Mouse (Mus musculus): ENCODE measurements at regions not wholly inside any gene's neighbourhood (a gene's known extent, or its start where the extent isn't known, plus 50 kb on each side); places are given as distances from the start of the nearest gene placed in this dataset.

DNA sequence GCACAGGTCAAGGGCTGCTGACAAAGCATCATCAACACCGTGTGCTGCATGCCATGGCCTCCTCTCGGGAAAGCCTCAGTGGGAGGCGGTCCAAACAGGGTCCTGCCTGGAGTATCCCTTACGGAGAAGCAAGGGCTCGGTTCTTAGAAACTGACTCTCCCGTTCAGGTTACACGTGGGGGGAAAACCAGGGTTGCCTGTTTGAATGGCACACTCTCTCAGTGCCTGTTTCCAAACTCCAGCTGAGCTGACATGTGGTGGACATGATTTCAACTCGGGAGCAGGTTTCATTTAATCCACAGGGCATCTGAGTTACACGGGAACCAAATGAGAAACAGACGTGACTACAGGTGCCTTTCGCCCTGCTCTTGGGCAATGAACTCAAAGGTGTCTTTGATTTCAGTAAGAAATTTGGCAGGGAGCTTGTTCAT is 382.6 kb upstream of the Slc30a5 start:
- TF ChIP-seq IRF4 (IDR thresholded peaks at IDR 0.05; ENCODE audit: low read depth, low read length) (no peak), CTCF (conservative IDR thresholded peaks at IDR 0.05 in 1 of 2, IDR thresholded peaks at IDR 0.05 in 1 of 2; ENCODE audit: low read depth in 2 of 2, low read length in 2 of 2) (no peak), E2F4 (IDR thresholded peaks at IDR 0.05; ENCODE audit: insufficient replicate concordance, low read depth, low read length) (no peak), CHD1 (IDR thresholded peaks at IDR 0.05; ENCODE audit: low read depth, low read length) (no peak), CHD2 (IDR thresholded peaks at IDR 0.05; ENCODE audit: low read length) (no peak), PAX5 (IDR thresholded peaks at IDR 0.05; ENCODE audit: low read length) (no peak), ELF1 (IDR thresholded peaks at IDR 0.05; ENCODE audit: low read depth, low read length) (no peak), SMC3 (IDR thresholded peaks at IDR 0.05; ENCODE audit: low read depth, low read length) (no peak), MYC (IDR thresholded peaks at IDR 0.05; ENCODE audit: low read depth, low read length) (no peak), NELFE (IDR thresholded peaks at IDR 0.05; ENCODE audit: low read depth, low read length) (no peak), JUN (IDR thresholded peaks at IDR 0.05; ENCODE audit: insufficient read depth, low read depth, low read length) (no peak), POLR2AphosphoS2 (IDR thresholded peaks at IDR 0.05; ENCODE audit: low read depth, low read length) (no peak)
- in situ Hi-C loops (cut with MboI; ENCODE audit: low pct_ligation_motif_present, low pct_unique_long_range_greater_than_20kb, low sequenced_read_pairs) = no loop called here
- no peaks in the 10 kb centered on the region for H3K9me3 ChIP-seq (replicated peaks; ENCODE audit: low read length)
- 0 out of 4 replicates have a peak, but pooled peaks cover 0 to 2% of the 10 kb centered on the region in 2 experiments for H3K4me1 ChIP-seq (ENCODE audit: control insufficient read depth in 1 of 2, insufficient read depth in 2 of 2)
- no peak for DNase-seq (ENCODE audit: extremely low read depth)
- H3K36me3 ChIP-seq (replicated peaks in 1 of 2; ENCODE audit: control insufficient read depth in 1 of 2, insufficient read depth in 1 of 2, low read length in 1 of 2) = no peaks in the 10 kb centered on the region
- H3K4me3 ChIP-seq (replicated peaks in 1 of 3; ENCODE audit: low read depth in 2 of 3, low read length in 2 of 3, poor library complexity in 1 of 3) = no peak overlapping the region
- H3K27me3 ChIP-seq (replicated peaks) = no peaks in the 10 kb centered on the region
- H3K27ac ChIP-seq (ENCODE audit: insufficient read depth, low read depth) = no peak overlapping the region
- no peaks in the 10 kb centered on the region for H3K79me2 ChIP-seq (replicated peaks; ENCODE audit: control insufficient read depth, extremely low read depth, insufficient read depth, poor library complexity, severe bottlenecking)
- dilution Hi-C loops (cut with MboI; ENCODE audit: extremely low pct_ligation_motif_present, extremely low pct_unique_long_range_greater_than_20kb, low sequenced_read_pairs) = no loop called here
- H3K4me2 ChIP-seq (ENCODE audit: insufficient read depth, low read depth, poor library complexity, severe bottlenecking) = no peak overlapping the region
- no peak overlapping the region for H3K9ac ChIP-seq (ENCODE audit: insufficient read depth, low read depth)

DNA sequence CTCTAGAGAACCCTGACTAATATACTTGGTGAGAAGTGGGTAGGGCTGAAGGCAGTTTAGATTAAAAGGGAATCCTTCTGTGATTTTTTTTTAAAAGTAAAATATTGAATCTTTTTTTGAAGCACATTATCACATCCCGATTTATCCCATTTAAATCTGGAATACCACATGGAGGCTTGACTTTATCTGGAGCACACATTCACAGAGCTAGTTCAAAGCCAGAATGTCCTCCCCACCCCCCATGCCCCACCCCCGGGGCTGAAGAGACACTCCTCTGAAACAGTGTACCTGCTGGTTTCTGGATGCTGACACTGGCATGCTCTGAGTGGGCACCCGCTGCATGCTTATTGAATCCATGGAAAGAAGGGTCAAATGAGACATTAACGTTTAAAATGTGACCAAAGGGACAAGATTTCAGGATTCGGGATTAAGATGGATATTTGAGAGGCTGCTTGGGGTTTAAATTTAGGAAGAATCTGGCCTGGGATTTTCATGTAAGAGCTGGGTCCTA is 382.0 kb upstream of the Slc30a5 start:
- 0 out of 4 replicates have a peak, but pooled peaks cover 0 to 2% of the 10 kb centered on the region in 2 experiments for H3K4me1 ChIP-seq (ENCODE audit: control insufficient read depth in 1 of 2, insufficient read depth in 2 of 2)
- DNase-seq (ENCODE audit: extremely low read depth) = no peak
- dilution Hi-C loops (cut with MboI; ENCODE audit: extremely low pct_ligation_motif_present, extremely low pct_unique_long_range_greater_than_20kb, low sequenced_read_pairs) (no loop called here), in situ Hi-C loops (cut with MboI; ENCODE audit: low pct_ligation_motif_present, low pct_unique_long_range_greater_than_20kb, low sequenced_read_pairs) (no loop called here)
- no peak overlapping the region for H3K27ac ChIP-seq (ENCODE audit: insufficient read depth, low read depth)
- no peak for TF ChIP-seq ZMIZ1 (IDR thresholded peaks at IDR 0.05; ENCODE audit: low read depth, low read length)
- H3K9me3 ChIP-seq (replicated peaks; ENCODE audit: low read length) = no peaks in the 10 kb centered on the region
- no peaks in the 10 kb centered on the region for H3K36me3 ChIP-seq (replicated peaks in 1 of 2; ENCODE audit: control insufficient read depth in 1 of 2, insufficient read depth in 1 of 2, low read length in 1 of 2)
- H3K4me2 ChIP-seq (ENCODE audit: insufficient read depth, low read depth, poor library complexity, severe bottlenecking) = no peak overlapping the region
- no peak overlapping the region for H3K9ac ChIP-seq (ENCODE audit: insufficient read depth, low read depth)
- no peak overlapping the region for H3K4me3 ChIP-seq (replicated peaks in 1 of 3; ENCODE audit: low read depth in 2 of 3, low read length in 2 of 3, poor library complexity in 1 of 3)
- no peaks in the 10 kb centered on the region for H3K27me3 ChIP-seq (replicated peaks)
- H3K79me2 ChIP-seq (replicated peaks; ENCODE audit: control insufficient read depth, extremely low read depth, insufficient read depth, poor library complexity, severe bottlenecking) = no peaks in the 10 kb centered on the region

DNA sequence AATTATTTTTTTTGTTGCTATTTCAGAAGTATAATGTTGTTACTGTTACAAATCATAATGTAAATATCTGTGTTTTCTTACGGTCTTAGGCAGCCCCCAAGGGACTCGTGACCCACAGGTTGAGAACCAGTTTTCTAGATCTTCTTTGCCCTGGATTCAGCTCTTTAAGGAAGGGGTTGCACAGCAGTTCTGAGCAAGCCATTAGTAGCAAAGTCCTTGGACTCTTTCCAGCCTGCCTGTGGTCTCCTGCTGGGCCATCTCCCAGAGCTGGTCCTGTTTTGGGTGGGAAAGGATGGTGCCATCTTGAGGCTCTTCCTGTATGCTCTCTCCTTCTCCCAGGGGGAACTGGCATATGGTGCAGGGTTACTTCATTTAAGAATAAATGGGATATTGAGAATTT is 380.9 kb upstream of the Slc30a5 start:
- in situ Hi-C loops (cut with MboI; ENCODE audit: low pct_ligation_motif_present, low pct_unique_long_range_greater_than_20kb, low sequenced_read_pairs) = no loop called here
- Histone ChIP-seq H3K4me3 (replicated peaks in 1 of 3; ENCODE audit: low read depth in 2 of 3, low read length in 2 of 3, poor library complexity in 1 of 3) (no peak overlapping the region), H3K27ac (ENCODE audit: insufficient read depth, low read depth) (no peak overlapping the region), H3K4me2 (ENCODE audit: insufficient read depth, low read depth, poor library complexity, severe bottlenecking) (no peak overlapping the region), H3K4me1 (ENCODE audit: control insufficient read depth in 1 of 2, insufficient read depth in 2 of 2) (no peaks in the 10 kb centered on the region), H3K27me3 (replicated peaks) (no peaks in the 10 kb centered on the region), H3K9me3 (replicated peaks; ENCODE audit: low read length) (no peaks in the 10 kb centered on the region), H3K79me2 (replicated peaks; ENCODE audit: control insufficient read depth, extremely low read depth, insufficient read depth, poor library complexity, severe bottlenecking) (no peaks in the 10 kb centered on the region), H3K36me3 (replicated peaks in 1 of 2; ENCODE audit: control insufficient read depth in 1 of 2, insufficient read depth in 1 of 2, low read length in 1 of 2) (no peaks in the 10 kb centered on the region), H3K9ac (ENCODE audit: insufficient read depth, low read depth) (no peak overlapping the region)
- no peak for DNase-seq (ENCODE audit: extremely low read depth)
- TF ChIP-seq SIN3A (IDR thresholded peaks at IDR 0.05; ENCODE audit: low read length) (no peak), SMC3 (IDR thresholded peaks at IDR 0.05; ENCODE audit: low read depth, low read length) (no peak), BHLHE40 (IDR thresholded peaks at IDR 0.05; ENCODE audit: low read depth, low read length) (no peak), GABPA (IDR thresholded peaks at IDR 0.05; ENCODE audit: insufficient replicate concordance, low read depth, low read length) (no peak), HCFC1 (IDR thresholded peaks at IDR 0.05; ENCODE audit: low read depth, low read length) (no peak), MEF2A (IDR thresholded peaks at IDR 0.05; ENCODE audit: borderline replicate concordance, low read depth, low read length) (no peak), CHD2 (IDR thresholded peaks at IDR 0.05; ENCODE audit: low read length) (no peak), RAD21 (IDR thresholded peaks at IDR 0.05; ENCODE audit: low read depth, low read length) (no peak), USF2 (conservative IDR thresholded peaks at IDR 0.05; ENCODE audit: low read depth, low read length) (no peak), ZKSCAN1 (IDR thresholded peaks at IDR 0.05; ENCODE audit: borderline replicate concordance, low read depth, low read length) (no peak), TCF12 (IDR thresholded peaks at IDR 0.05; ENCODE audit: low read depth, low read length) (no peak), PAX5 (IDR thresholded peaks at IDR 0.05; ENCODE audit: low read length) (no peak), TBP (conservative IDR thresholded peaks at IDR 0.05; ENCODE audit: low read depth, low read length) (no peak), ZC3H11A (IDR thresholded peaks at IDR 0.05; ENCODE audit: low read depth, low read length) (no peak), MXI1 (IDR thresholded peaks at IDR 0.05; ENCODE audit: low read depth, low read length) (no peak), MAZ (IDR thresholded peaks at IDR 0.05; ENCODE audit: low read depth, low read length) (no peak)
- dilution Hi-C loops (cut with MboI; ENCODE audit: extremely low pct_ligation_motif_present, extremely low pct_unique_long_range_greater_than_20kb, low sequenced_read_pairs) = no loop called here

Data from CH12.LX (cell line).